Mouse (Mus musculus) heart, adult 8-10 months (tissue): ENCODE data around the gene Ccnc. TPM values are rescaled to one million over a fixed set of nuclear protein-coding genes. Genes with fewer than 3 reads are reported as not detected.
A peak's percentile ranks its signal among the peaks of the same experiment; 100 is the strongest.

Experiments
- DNase-seq: peaks from one replicate; pipeline ENCODE4 v3.0.0; 2022; ENCODE audit warnings: low spot score
- total RNA-seq, 4 experiments: library from RNA; stranded (reverse); gene quantifications; 2 replicates each; pipeline ENCODE4 v1.2.4; 2022

The Ccnc gene
- total RNA-seq: 10 to 100 TPM; 10.3 to 13.9 (median 11.5) TPM

- peak; percentile 94 for DNase-seq
Observed at GRCm38 (mm10) chr4:21727615-21728165, at the start of gene Ccnc. Gene Ccnc, plus strand, starts transcription at chr4:21727701.

GRCm38 (mm10) chr4:21678101-21678974, 49.2 kb upstream of the Ccnc start:
- DNase-seq: no peak

GRCm38 (mm10) chr4:21678975-21679623, 48.4 kb upstream of the Ccnc start:
- no peak for DNase-seq

GRCm38 (mm10) chr4:21679624-21680480, 47.6 kb upstream of the Ccnc start:
- DNase-seq: no peak

- no peak for DNase-seq
Observed at GRCm38 (mm10) chr4:21680971-21681370, 46.5 kb upstream of the Ccnc start.

- no peak for DNase-seq
Observed at GRCm38 (mm10) chr4:21682421-21683150, 44.9 kb upstream of the Ccnc start.

GRCm38 (mm10) chr4:21684341-21684970, 43.0 kb upstream of the Ccnc start:
- no peak for DNase-seq

- DNase-seq: no peak
Observed at GRCm38 (mm10) chr4:21685595-21686091, 41.9 kb upstream of the Ccnc start, which contains the start of gene Prdm13. Gene Prdm13, minus strand, starts transcription at chr4:21685963.

GRCm38 (mm10) chr4:21686416-21686815, 41.1 kb upstream of the Ccnc start:
- no peak for DNase-seq

GRCm38 (mm10) chr4:21686934-21687333, 40.6 kb upstream of the Ccnc start:
- DNase-seq: no peak

- DNase-seq: no peak
Observed at GRCm38 (mm10) chr4:21687783-21688702, 39.5 kb upstream of the Ccnc start.

- DNase-seq: no peak
Observed at GRCm38 (mm10) chr4:21688703-21689200, 38.7 kb upstream of the Ccnc start.

GRCm38 (mm10) chr4:21689492-21689941, 38.0 kb upstream of the Ccnc start:
- no peak for DNase-seq

GRCm38 (mm10) chr4:21690221-21690620, 37.3 kb upstream of the Ccnc start:
- no peak for DNase-seq

GRCm38 (mm10) chr4:21695638-21696254, 31.8 kb upstream of the Ccnc start:
- peak; percentile 11 for DNase-seq

- no peak for DNase-seq
Observed at GRCm38 (mm10) chr4:21705046-21705445, 22.5 kb upstream of the Ccnc start.

GRCm38 (mm10) chr4:21712147-21712546, 15.4 kb upstream of the Ccnc start:
- peak; percentile 61 for DNase-seq

GRCm38 (mm10) chr4:21722752-21723334, 4.7 kb upstream of the Ccnc start:
- DNase-seq: no peak
